Comparison of ENCODE assay signal across 8 mouse cellular contexts in genomic region chr12:57281155-57282114, GRCm38 (mm10). TPM values are rescaled to one million over a fixed set of nuclear protein-coding genes. Genes with fewer than 3 reads are reported as not detected.
DNase-seq lines count a peak whose midpoint lies in the region.

No protein-coding gene starts in this region.

- peak; percentile 23 for DNase-seq in adrenal gland, postnatal 10 days
- no peak for DNase-seq in adrenal gland, adult 8-10 months
- DNase-seq in left cerebral cortex, adult 18-20 months (ENCODE audit: low spot score in 2 of 2), result peak; percentile 8 to 27
- DNase-seq in left cerebral cortex, postnatal 4 days, result no peak
- peak; percentile 38 to 48 for DNase-seq in cerebellum, postnatal 14 days
- DNase-seq in kidney, postnatal 14 days, result peak; percentile 33
- peak; percentile 15 for DNase-seq in retina, adult 2 months (ENCODE audit: low read depth, low spot score)
- DNase-seq in thymus, postnatal 36 days, result no peak

- intact Hi-C loops in left cerebral cortex, postnatal 4 days (cut with DNase I), result loop anchor here (5.0 to 10.0 kb wide), 2 partner anchors 256 to 1683 kb away; no protein-coding TSS in a partner anchor

RNA-seq across cellular contexts. Expression of gene Mipol1, which starts 51.2 kb away (rescaled TPM):
- 10 to 100 TPM in 1 of 2 experiments, 1 to 10 TPM in 1; 9.1 to 11.5 TPM for total RNA-seq in adrenal gland, postnatal 10 days (2021)
- total RNA-seq in adrenal gland, adult 8-10 months (2022), result 10 to 100 TPM; 10.3 to 16.0 (median 13.5) TPM
- total RNA-seq in left cerebral cortex, adult 18-20 months (2021), result 1 to 10 TPM; 5.2 to 7.0 TPM
- total RNA-seq in left cerebral cortex, postnatal 4 days (2021), result 1 to 10 TPM; 4.6 to 5.1 TPM

RNA-seq across cellular contexts. Expression of gene Prps1l3, which starts 51.2 kb away (rescaled TPM):
- total RNA-seq in adrenal gland, postnatal 10 days (2021), result 10 to 100 TPM; 33.5 to 34.6 TPM
- total RNA-seq in adrenal gland, adult 8-10 months (2022), result 10 to 100 TPM; 34.9 to 43.1 (median 37.5) TPM
- 10 to 100 TPM; 15.9 to 16.5 TPM for total RNA-seq in left cerebral cortex, adult 18-20 months (2021)
- 10 to 100 TPM; 13.4 to 14.3 TPM for total RNA-seq in left cerebral cortex, postnatal 4 days (2021)

Comparison
In these comparisons a context has a peak if more than half of its experiments do, and no peak if none do; other contexts are left out.
1. DNase-seq: peak in adrenal gland, postnatal 10 days (single experiment), left cerebral cortex, adult 18-20 months (2 of 2), cerebellum, postnatal 14 days (2 of 2), kidney, postnatal 14 days (single experiment) and retina, adult 2 months (single experiment); none in adrenal gland, adult 8-10 months (single experiment), left cerebral cortex, postnatal 4 days (single experiment) and thymus, postnatal 36 days (0 of 2).